16 mouse cellular contexts compared by ENCODE assay signal in genomic region chr15:3563929-3564516, GRCm38 (mm10). TPM values are rescaled to one million over a fixed set of nuclear protein-coding genes. Genes with fewer than 3 reads are reported as not detected.
A peak's percentile ranks its signal among the peaks of the same experiment; 100 is the strongest.
DNase-seq lines count a peak whose midpoint lies in the region; ATAC-seq and TF ChIP-seq lines count a peak whose summit lies in the region.
"Had no signal": no experiment of that assay in that cellular context is flagged by ENCODE, and none has a peak within 500 bp of the region (broad histone marks: within the 10 kb centered on the region; RNA-seq: fewer than 3 reads in every experiment).

No protein-coding gene starts in this region.

- H3K27ac ChIP-seq in heart, embryonic 14.5 days (replicated peaks in 1 of 2; ENCODE audit: control insufficient read depth in 1 of 2, insufficient read depth in 1 of 2, low read depth in 2 of 2, low read length in 2 of 2): 0 out of 4 replicates have a peak overlapping the region, but pooled peaks have one; percentile 21 to 44
- peak overlapping the region; percentile 71 for H3K27ac ChIP-seq in kidney, embryonic 16.5 days (ENCODE audit: low read length)
- H3K27ac ChIP-seq in kidney, adult 2 months (ENCODE audit: insufficient read depth, low read depth, low read length): no peak overlapping the region
- H3K27ac ChIP-seq in midbrain, postnatal 0 days (ENCODE audit: low read depth, low read length): no peak overlapping the region
- H3K27ac ChIP-seq in midbrain, embryonic 16.5 days (ENCODE audit: low read length): no peak overlapping the region
- H3K27ac ChIP-seq: embryonic facial prominence, embryonic 12.5 days; intestine, embryonic 15.5 days; liver, embryonic 14.5 days; neural tube, embryonic 12.5 days had no signal

- no peak for TF ChIP-seq POLR2A in kidney, adult 2 months (IDR thresholded peaks at IDR 0.05; ENCODE audit: low read depth, low read length)

- H3K4me1 ChIP-seq in heart, embryonic 14.5 days (ENCODE audit: control insufficient read depth in 2 of 2, insufficient read depth in 2 of 2, low read length in 2 of 2): peaks cover 0 to 3% of the 10 kb centered on the region in 2 experiments; a peak in 2 of 4 replicates
- H3K4me1 ChIP-seq in kidney, embryonic 16.5 days (ENCODE audit: insufficient read depth, low read length): peaks cover 21% of the 10 kb centered on the region; the same call in 1 of the 2 replicates
- no peaks in the 10 kb centered on the region; the same call in 1 of the 2 replicates for H3K4me1 ChIP-seq in kidney, adult 2 months (ENCODE audit: control insufficient read depth, insufficient read depth, low read length)
- H3K4me1 ChIP-seq in midbrain, postnatal 0 days (ENCODE audit: insufficient read depth, low read length): no peaks in the 10 kb centered on the region
- H3K4me1 ChIP-seq in midbrain, embryonic 16.5 days (ENCODE audit: control insufficient read depth, insufficient read depth, low read length): no peaks in the 10 kb centered on the region
- H3K4me1 ChIP-seq: neural tube, embryonic 12.5 days had no signal

- DNase-seq in heart, postnatal 10 days: no peak
- DNase-seq in kidney, adult 2 months: no peak
- DNase-seq in midbrain, postnatal 0 days (ENCODE audit: low spot score): peak; percentile 17
- no peak for DNase-seq in gastrocnemius, adult 18-20 months (ENCODE audit: low spot score)
- DNase-seq: cerebellum, adult 18-20 months; gastrocnemius, postnatal 25 days; heart, postnatal 14 days; left cerebral cortex, postnatal 4 days; thymus, adult 18-20 months had no signal

- no peaks in the 10 kb centered on the region for H3K9me3 ChIP-seq in heart, embryonic 14.5 days (ENCODE audit: control insufficient read depth, low read length)
- no peaks in the 10 kb centered on the region for H3K9me3 ChIP-seq in kidney, embryonic 16.5 days (ENCODE audit: low read length)
- no peaks in the 10 kb centered on the region for H3K9me3 ChIP-seq in midbrain, postnatal 0 days (ENCODE audit: low read length)
- no peaks in the 10 kb centered on the region for H3K9me3 ChIP-seq in midbrain, embryonic 16.5 days (replicated peaks; ENCODE audit: control insufficient read depth, low read length, poor library complexity, severe bottlenecking)
- H3K9me3 ChIP-seq: embryonic facial prominence, embryonic 12.5 days; intestine, embryonic 15.5 days; neural tube, embryonic 12.5 days had no signal

- intact Hi-C loops in heart, postnatal 10 days (cut with DNase I): no loop called here

- H3K27me3 ChIP-seq in heart, embryonic 14.5 days (ENCODE audit: control insufficient read depth, insufficient read depth, low read length): no peaks in the 10 kb centered on the region
- H3K27me3 ChIP-seq in kidney, embryonic 16.5 days (ENCODE audit: insufficient read depth, low read length): no peaks in the 10 kb centered on the region
- H3K27me3 ChIP-seq in kidney, adult 2 months (replicated peaks; ENCODE audit: control insufficient read depth, insufficient read depth, low read length): no peaks in the 10 kb centered on the region
- no peaks in the 10 kb centered on the region for H3K27me3 ChIP-seq in midbrain, postnatal 0 days (ENCODE audit: insufficient read depth, low read length)
- no peaks in the 10 kb centered on the region for H3K27me3 ChIP-seq in midbrain, embryonic 16.5 days (ENCODE audit: control insufficient read depth, insufficient read depth, low read depth, low read length)
- H3K27me3 ChIP-seq: embryonic facial prominence, embryonic 12.5 days; intestine, embryonic 15.5 days; neural tube, embryonic 12.5 days had no signal

- TF ChIP-seq CTCF in kidney, adult 2 months (conservative IDR thresholded peaks at IDR 0.05; ENCODE audit: insufficient read depth, insufficient read length, low read depth, low read length): no peak
- TF ChIP-seq CTCF in midbrain, postnatal 0 days (IDR thresholded peaks at IDR 0.05): peak; percentile 18; the same call in 1 of the 2 replicates

- WGBS in heart, embryonic 14.5 days: 62% methylated on average over 7 of the region's 7 CpGs
- 22% methylated on average over 7 of the region's 7 CpGs for WGBS in kidney, embryonic 16.5 days
- WGBS in kidney, adult 2 months: 54% methylated on average over 7 of the region's 7 CpGs
- 62% methylated on average over 7 of the region's 7 CpGs for WGBS in midbrain, postnatal 0 days
- WGBS in midbrain, embryonic 16.5 days: 57% methylated on average over 7 of the region's 7 CpGs

- H3K9ac ChIP-seq in heart, embryonic 14.5 days (ENCODE audit: low read length): no peak overlapping the region
- no peak overlapping the region for H3K9ac ChIP-seq in kidney, embryonic 16.5 days (replicated peaks; ENCODE audit: low read length)
- H3K9ac ChIP-seq in midbrain, postnatal 0 days (replicated peaks; ENCODE audit: low read length, poor library complexity, severe bottlenecking): no peak overlapping the region
- no peak overlapping the region for H3K9ac ChIP-seq in midbrain, embryonic 16.5 days (ENCODE audit: low read depth, low read length)
- H3K9ac ChIP-seq: embryonic facial prominence, embryonic 12.5 days; intestine, embryonic 15.5 days; liver, embryonic 14.5 days; neural tube, embryonic 12.5 days had no signal

- H3K36me3 ChIP-seq in heart, embryonic 14.5 days (ENCODE audit: control insufficient read depth, insufficient read depth, low read length): peaks cover 9% of the 10 kb centered on the region; the same call in 1 of the 2 replicates
- H3K36me3 ChIP-seq in kidney, embryonic 16.5 days (ENCODE audit: insufficient read depth, low read length): no peaks in the 10 kb centered on the region
- H3K36me3 ChIP-seq in kidney, adult 2 months (ENCODE audit: control insufficient read depth, insufficient read depth, low read length): peaks cover 6% of the 10 kb centered on the region
- no peaks in the 10 kb centered on the region for H3K36me3 ChIP-seq in midbrain, postnatal 0 days (ENCODE audit: insufficient read depth, low read length)
- no peaks in the 10 kb centered on the region for H3K36me3 ChIP-seq in midbrain, embryonic 16.5 days (ENCODE audit: control insufficient read depth, insufficient read depth, low read length)
- H3K36me3 ChIP-seq: embryonic facial prominence, embryonic 12.5 days; intestine, embryonic 15.5 days; neural tube, embryonic 12.5 days had no signal

- no peak overlapping the region for H3K4me2 ChIP-seq in heart, embryonic 14.5 days (ENCODE audit: low read length)
- H3K4me2 ChIP-seq in kidney, embryonic 16.5 days (replicated peaks; ENCODE audit: low read depth, low read length): 0 out of 2 replicates have a peak overlapping the region, but pooled peaks have one; percentile 2
- no peak overlapping the region for H3K4me2 ChIP-seq in midbrain, postnatal 0 days (ENCODE audit: low read depth, low read length, poor library complexity, severe bottlenecking)
- H3K4me2 ChIP-seq in midbrain, embryonic 16.5 days (ENCODE audit: low read length): no peak overlapping the region
- H3K4me2 ChIP-seq: embryonic facial prominence, embryonic 12.5 days; intestine, embryonic 15.5 days; neural tube, embryonic 12.5 days had no signal

- no peak overlapping the region for H3K4me3 ChIP-seq in heart, embryonic 14.5 days (ENCODE audit: control insufficient read depth in 1 of 2, insufficient read depth in 1 of 2, low read depth in 1 of 2, low read length in 2 of 2)
- H3K4me3 ChIP-seq in kidney, embryonic 16.5 days (ENCODE audit: low read length): no peak overlapping the region
- no peak overlapping the region for H3K4me3 ChIP-seq in kidney, adult 2 months (ENCODE audit: insufficient read depth, low read depth, low read length)
- no peak overlapping the region for H3K4me3 ChIP-seq in midbrain, postnatal 0 days (ENCODE audit: low read depth, low read length)
- H3K4me3 ChIP-seq in midbrain, embryonic 16.5 days (ENCODE audit: low read depth, low read length): no peak overlapping the region
- H3K4me3 ChIP-seq: embryonic facial prominence, embryonic 12.5 days; intestine, embryonic 15.5 days; neural tube, embryonic 12.5 days had no signal

- no peak for ATAC-seq in heart, embryonic 14.5 days (ENCODE audit: insufficient number of reproducible peaks, insufficient read depth, low FRiP score, low read depth)
- peak; percentile 80 for ATAC-seq in kidney, embryonic 16.5 days (ENCODE audit: low FRiP score, low TSS enrichment)
- ATAC-seq in midbrain, postnatal 0 days (ENCODE audit: low FRiP score): no peak
- ATAC-seq in midbrain, embryonic 16.5 days: no peak
- ATAC-seq: intestine, embryonic 15.5 days had no signal

RNA-seq across cellular contexts. Expression of gene Ghr, which starts 19.3 kb away (rescaled TPM):
- polyA plus RNA-seq in heart, embryonic 14.5 days (2014; fragmentation: Nextera tagmentation; extraction: Ambion mirVana): 70.4 and 73.1 TPM in 2 replicates
- total RNA-seq in heart, postnatal 10 days (2021): 100 to 1,000 TPM; 111 to 126 TPM
- polyA plus RNA-seq in kidney, embryonic 16.5 days (2015; fragmentation: Nextera tagmentation; extraction: Ambion mirVana): 68.4 and 74.8 TPM in 2 replicates
- polyA plus RNA-seq in kidney, adult 2 months (2012; rRNA removed): 147 and 188 TPM in 2 replicates
- total RNA-seq in midbrain, postnatal 0 days (2014; rRNA removed): 7.9 and 11.3 TPM in 2 replicates
- 9.7 and 11.8 TPM in 2 replicates for polyA plus RNA-seq in midbrain, postnatal 0 days (2015; fragmentation: Nextera tagmentation; extraction: Ambion mirVana)
- polyA plus RNA-seq in midbrain, embryonic 16.5 days (2015; fragmentation: Nextera tagmentation; extraction: Ambion mirVana): 7.6 and 7.7 TPM in 2 replicates
- 100 to 1,000 TPM; 183 to 184 TPM for total RNA-seq in gastrocnemius, adult 18-20 months (2021)

Comparison
In these comparisons a context has a peak if more than half of its experiments do, and no peak if none do; other contexts are left out.
1. H3K27ac ChIP-seq: peak in heart, embryonic 14.5 days (2 of 2) and kidney, embryonic 16.5 days (single experiment); none in kidney, adult 2 months (single experiment), midbrain, postnatal 0 days (single experiment) and midbrain, embryonic 16.5 days (single experiment).